Mouse (Mus musculus): ENCODE data around the gene Zfp385b.

Zfp385b gene

DNA sequence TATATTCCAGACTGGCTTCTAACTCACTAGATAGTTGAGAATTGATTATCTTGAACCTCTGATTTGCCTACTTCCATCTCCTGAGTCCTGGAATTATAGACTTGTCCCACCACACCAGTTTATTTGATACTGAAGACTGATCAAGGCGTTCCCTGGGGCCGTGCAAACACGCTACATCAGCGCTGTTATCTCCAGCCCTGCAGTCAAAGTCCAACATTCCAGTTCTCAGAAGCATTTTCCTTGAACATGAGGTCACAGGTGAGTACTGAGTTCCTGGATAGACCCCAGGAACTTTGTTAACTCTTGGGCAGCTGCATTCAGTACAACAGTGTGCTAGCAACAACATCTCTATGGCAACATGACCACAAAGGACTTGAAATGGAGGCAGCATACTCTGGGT, 297.2 kb downstream of the Zfp385b start:
- no peak for DNase-seq (ENCODE audit: low spot score in 2 of 2)

DNA sequence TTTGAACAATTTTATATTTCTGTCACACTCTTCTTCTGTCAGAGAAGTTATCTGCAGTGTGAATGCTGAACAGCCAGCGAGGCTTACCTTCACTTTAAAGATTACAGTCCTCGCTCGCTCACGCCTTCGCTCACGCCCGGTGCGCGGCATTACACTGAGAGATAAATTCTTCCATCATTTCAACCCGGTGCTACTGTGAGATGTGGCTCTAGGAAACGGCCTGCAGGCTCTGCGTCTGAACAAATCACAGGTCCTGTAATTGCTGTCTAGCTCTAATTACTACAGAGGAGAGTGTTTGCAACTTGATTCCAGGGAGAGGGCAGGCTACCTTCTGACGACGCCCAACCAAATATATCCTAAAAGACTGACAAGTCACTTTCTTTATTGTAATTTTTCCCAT, 300.1 kb downstream of the Zfp385b start:
- DNase-seq (ENCODE audit: low spot score in 2 of 2) = no peak

DNA sequence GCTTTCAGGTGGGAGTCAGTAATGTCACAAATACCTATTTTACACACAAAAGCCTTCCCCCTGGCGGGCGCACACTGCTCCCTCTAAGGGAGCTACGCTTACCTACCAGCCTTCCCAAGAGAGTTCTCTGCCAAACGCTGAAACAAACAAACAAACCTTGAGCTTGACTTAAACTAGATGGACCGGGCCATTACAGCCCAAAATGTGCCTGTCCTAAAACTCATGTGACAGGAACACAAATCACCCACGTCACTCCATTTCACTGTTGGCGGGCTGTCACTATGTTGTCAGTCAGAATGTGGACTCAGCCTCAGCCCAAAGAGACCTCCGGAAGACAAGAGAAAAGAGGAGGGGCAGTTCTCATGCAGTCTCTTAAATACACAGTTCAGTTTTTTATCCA, 300.7 kb downstream of the Zfp385b start:
- no peak for DNase-seq (ENCODE audit: low spot score in 2 of 2)

DNA sequence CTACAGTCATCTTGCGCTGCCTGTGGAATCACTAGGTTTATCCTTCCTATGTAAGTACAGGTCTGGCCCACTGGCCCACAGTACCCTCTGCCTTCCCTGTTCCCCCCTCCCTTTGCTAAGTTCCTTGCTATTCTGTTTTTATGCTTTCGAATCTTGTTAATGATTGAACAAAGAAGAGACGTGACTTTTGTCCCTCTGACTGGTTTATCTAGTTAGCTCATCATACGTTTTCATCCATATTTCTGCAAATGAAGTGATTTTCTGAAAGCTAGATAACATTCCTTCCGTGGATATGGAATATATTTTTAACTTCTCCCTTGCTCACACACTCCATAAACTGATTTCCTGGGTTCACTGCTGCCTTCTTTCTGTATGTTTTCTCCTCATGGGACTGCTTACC, 302.8 kb downstream of the Zfp385b start:
- no peak for DNase-seq (ENCODE audit: low spot score in 2 of 2)

DNA sequence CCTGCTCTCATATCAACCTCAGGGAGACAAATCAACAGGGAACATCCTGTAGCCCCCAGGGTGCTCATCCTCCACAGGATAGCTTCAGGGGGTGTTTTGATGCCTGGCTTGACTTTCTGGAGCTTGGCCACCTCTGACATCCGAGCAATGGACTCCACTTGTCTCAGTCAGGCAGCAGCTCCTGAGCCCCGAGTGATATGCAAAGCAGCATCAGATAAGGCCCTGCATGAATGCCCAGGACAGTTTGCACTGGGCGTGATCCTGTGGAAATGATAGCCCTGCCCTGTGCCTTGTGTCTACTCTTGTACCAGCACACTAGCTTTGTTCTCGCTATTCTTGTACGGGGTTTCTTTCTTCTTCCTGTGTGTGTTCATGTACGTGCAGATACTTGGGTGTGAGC, 303.8 kb downstream of the Zfp385b start:
- no peak for DNase-seq (ENCODE audit: low spot score in 2 of 2)

DNA sequence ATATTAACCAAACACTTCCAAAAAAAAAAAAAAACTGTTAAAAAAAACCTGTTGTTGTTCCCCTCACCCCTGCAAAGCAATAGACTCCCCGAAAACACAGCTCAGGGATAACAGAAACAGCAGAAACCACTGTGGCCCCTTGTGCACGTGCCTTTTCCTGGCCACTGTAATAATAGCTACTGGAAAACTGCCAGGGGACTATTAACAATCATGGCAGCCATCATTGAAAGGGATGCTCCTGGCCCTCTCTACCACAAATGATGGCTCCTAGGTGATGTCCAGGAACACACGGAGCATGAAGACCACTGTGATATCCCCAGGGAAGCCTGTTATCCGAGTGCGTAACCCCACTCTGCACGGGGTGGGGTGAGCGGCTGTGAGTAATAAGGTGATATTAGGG, 304.4 kb downstream of the Zfp385b start:
- DNase-seq (ENCODE audit: low spot score in 2 of 2) = no peak

DNA sequence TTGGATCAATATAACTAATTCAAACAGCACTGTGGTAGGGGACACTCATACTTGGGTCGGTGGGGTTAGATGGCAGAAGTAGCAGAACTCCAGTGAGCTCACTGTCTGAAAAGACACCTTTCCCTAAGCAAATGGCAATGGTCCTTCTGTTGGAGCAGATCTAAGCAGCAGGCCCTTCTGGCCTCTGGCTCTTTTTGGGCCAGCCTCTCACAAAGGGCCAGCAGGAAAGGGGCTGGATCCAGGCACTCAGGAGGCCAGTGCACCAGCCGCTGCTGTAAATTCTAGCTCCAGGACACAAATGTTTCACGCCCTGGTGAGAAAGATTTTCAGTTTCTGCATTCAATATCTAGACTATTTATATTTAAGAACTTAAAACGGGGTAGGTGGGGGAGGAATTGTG, 305.0 kb downstream of the Zfp385b start:
- DNase-seq (ENCODE audit: low spot score in 2 of 2) = no peak

DNA sequence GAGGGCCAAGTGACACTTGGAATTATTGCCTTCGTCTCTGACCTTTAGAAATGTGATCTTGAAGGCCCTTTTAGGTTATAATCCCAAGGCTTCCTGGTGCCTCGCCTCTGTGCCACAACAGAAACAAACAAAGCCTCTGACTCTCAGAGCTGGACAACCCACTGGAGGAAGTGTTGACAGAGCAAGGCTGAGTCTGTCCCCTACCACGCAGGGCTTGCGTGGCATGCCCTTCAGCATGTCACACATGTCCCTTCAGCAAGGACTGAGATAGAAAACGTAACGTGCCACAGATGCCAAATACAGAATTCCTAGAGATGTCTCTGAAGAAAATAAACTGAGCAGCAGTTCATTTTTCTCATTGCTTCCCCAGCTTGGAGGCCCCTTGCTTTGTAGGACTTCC, 310.7 kb downstream of the Zfp385b start:
- DNase-seq (ENCODE audit: low spot score in 2 of 2) = no peak

DNA sequence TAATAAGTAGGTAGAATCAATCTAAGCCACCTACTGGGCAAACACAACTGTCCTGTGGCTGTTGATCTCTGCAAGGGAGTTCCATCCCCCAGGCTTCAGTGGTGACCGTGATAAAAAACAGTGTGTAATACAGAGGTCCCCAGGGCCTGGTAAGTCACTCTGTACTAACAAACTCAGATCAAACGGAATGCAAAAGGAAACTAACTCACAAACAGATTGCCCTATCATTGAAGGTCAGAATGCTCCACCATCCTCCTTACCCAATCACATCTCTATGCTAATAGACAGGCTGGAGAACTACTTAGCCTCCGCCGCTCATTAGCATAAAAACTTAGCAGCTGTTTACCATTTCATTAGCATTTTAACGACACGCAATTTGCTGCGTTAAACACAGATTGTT, 313.1 kb downstream of the Zfp385b start:
- DNase-seq (ENCODE audit: low spot score in 2 of 2) = no peak

DNA sequence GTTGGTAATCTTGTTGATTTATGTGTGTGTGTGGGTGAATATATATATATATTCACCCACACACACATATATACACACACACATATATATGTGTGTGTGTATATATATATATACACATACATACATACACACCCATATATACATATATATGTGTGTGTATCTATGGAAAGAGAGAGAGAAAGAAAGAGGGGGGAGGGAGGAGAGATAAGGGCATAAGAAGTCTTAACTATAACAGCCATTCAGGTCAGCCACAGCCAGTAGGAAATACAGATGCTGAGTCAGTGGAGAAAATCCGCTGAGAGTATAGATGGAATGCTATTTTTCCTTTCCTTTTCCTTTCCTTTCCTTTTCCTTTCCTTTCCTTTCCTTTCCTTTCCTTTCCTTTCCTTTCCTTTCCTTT, 313.8 kb downstream of the Zfp385b start:
- no peak for DNase-seq (ENCODE audit: low spot score in 2 of 2)

DNA sequence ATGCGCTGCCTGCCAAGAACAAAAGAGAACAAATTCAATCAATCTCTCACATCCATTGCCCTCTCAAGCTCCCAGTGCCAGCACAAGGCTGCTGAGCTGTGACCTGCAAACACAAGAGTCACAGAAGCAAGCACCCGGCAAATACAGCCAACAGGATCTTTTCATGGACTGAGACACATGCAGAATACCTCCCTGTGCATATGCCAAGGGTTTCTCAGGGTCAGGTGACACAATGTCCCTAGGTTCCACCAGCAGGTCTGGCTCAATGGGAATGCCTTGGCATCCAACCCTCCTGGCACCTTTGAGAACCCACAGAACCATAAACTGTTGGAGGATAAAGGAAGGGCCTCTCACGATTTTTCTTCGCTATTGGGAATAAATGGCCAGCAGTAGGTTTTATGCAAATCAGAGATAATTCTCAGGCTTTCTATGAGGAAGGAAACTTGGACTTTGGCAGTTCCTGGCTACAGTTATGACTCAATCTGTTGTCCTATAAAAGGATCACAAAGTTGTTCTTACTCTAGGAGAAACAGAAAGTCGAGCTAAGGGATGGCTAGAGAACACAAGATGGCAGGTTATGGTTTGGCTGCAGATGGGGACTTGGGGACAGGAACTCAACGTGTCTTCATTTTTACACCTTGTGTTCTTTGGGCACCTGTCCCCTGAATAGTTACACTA, 315.6 kb downstream of the Zfp385b start:
- DNase-seq (ENCODE audit: low spot score in 2 of 2) = no peak

DNA sequence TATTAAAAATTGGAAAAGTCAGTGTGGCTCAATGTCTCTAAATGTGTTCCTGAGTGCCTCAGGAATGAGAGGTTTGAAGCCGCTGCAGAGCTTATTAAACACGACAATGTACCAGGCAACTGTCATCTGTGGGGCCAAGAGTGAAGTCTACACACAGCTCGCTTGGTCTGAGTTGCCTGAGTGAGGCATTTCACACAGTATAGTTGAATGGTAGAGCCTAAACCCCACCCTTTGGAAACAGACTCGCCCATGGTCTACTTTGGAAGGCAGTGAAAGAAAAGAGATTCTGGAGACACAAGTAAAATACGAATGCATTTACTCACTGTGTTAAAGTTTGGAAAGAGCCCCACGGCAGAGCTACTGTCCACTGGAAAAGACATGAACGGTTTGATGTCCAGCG, 316.2 kb downstream of the Zfp385b start:
- DNase-seq (ENCODE audit: low spot score in 2 of 2) = no peak

DNA sequence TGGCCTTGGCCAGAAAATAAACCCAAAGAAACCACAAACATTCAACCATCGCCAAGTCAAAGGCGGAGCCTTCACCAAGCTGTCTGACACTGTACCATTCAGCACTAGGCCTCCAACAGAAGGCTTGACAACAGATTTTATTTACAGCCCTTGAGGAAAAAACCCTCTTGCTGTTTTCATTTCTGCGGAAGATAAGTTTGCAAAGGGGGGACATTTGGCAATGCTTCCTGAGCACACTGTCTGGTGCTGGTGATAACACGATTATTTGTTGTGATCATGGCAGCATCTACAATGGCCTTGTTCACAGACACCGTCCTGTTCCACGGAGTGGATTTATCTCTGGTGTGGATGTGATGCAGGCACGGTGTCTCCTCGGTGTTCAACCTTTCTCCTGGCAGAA, 317.0 kb downstream of the Zfp385b start:
- no peak for DNase-seq (ENCODE audit: low spot score in 2 of 2)

DNA sequence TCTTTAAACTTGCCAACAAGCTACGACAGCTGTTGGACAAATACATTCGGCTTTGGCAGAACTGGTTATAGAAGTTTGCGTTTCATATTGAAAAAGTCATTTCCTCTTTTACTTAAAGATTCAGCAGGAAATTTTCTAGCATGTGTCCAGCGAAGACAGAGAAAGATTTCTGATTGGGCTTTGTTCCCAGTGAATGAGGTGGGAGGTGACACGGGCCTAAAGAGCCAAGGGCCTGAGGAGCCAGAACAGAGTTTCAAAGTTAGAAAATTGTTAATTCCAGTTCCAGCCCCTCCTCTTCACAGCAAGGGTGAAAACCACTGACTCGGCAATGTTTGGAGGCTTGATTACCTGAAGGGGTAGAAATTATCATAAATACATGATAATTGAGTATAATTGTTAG, 319.0 kb downstream of the Zfp385b start:
- DNase-seq (ENCODE audit: low spot score in 2 of 2) = no peak

DNA sequence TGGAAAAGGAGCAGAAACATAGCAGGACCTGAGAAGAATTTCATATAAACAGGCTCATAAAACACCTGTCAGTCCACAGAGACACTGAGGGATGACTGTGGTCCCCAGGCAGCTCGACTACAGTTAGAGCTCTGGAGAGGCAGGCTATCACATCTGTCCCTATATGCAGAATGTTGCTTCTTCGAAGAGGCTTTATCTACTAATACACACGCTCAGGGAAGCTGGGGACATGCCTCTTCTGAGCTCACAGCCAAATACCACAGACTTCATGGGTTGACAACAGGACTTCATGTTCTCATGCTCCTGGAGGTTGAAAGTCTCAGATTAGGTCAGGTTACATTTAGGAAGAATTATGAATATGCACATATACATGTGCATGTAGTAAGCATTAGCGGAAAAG, 321.1 kb downstream of the Zfp385b start:
- DNase-seq (ENCODE audit: low spot score in 2 of 2) = no peak

DNA sequence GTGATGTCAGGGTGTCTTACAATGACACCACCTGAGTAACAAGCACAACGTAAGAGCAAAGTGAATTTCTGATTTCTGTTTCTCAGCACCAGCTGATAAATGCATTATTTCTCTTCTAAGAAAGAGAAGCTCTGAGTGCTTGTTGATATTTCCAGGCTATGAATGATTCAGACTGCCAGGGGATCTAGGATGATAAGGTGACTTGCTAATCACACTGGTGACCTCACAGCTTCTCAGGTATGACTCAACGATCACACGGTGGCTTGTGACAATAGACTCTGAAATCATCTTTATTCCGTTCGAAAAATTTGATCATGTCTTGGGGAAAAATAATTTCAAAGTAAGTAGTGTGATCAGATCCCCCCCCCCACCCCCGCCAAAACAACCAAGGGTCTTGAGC, 321.5 kb downstream of the Zfp385b start:
- DNase-seq (ENCODE audit: low spot score in 2 of 2) = no peak

DNA sequence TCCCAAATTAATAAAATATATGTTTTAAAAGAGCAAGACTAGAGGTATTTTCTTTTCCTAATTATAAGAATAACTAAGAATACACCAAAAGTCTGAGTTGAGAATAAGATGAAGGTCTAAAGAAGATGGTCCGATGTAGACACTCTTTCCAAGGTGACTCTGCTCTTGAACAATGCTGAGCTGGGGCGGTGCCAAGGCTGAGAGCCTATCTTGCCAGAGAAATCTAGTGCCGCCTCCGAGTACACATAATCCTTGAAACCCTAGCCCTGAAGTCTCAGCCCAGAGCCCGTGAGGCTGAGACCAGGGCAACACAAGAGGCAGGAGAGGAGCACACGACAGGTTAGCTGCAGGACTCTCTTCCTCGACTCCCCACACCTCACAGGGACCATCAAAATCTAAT, 323.4 kb downstream of the Zfp385b start:
- no peak for DNase-seq (ENCODE audit: low spot score in 2 of 2)

DNA sequence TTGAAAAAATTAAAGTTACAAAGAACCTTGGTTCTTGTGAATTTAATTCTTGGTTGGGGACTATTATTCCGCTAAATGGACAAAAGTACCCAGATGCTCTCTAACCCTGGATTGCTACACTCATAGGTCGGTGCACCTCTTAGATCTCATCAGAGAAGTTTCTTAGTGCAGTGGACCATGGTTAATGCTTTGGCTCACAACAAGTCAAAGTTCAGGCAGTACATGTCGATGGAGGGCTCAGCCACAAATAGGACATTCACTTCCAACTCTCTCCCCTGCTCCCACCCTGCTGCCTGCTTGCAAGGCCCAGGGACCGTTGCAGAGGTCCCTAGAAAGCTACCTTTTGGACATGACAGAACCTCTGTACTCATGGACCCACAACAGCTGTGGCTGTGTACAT, 324.1 kb downstream of the Zfp385b start:
- no peak for DNase-seq (ENCODE audit: low spot score in 2 of 2)

DNA sequence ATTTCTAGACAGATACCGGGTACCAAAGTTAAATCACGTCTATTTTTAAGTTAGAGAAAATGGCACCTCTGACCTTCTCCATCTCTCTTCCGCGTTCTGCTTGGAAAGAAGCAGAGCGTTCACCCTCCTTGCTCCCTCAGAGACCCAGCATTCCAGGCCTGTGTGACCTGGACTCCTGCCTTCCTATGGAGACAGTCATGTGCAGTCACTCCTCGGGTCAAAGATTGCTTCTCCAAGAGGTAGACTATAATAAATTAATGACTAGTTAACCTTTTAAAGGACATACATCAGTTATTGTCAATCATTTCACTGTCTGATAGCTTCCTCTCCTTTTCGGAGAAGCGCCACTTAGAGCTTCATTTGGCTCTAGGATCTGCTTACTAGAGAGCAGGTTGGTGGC, 325.7 kb downstream of the Zfp385b start:
- no peak for DNase-seq (ENCODE audit: low spot score in 2 of 2)

DNA sequence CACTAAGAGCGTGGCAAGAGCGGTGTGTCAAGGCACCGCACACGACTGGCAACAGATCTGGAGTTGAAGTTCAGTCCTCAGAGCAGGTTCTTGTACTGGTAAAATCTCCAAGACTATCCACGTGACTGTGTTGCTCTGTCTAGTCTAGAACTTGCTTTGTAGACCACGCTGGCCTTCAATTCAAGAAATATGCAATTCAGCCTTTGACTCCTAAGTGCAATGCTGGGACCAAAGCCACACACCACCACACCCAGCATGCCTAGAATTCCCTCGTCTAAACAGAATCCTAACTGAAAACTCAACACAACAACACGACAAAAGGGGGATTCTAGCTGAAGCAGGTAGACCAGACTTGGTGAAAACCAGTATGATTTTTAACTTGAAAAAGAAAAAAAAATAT, 332.3 kb downstream of the Zfp385b start:
- DNase-seq (ENCODE audit: low spot score in 2 of 2) = no peak

DNA sequence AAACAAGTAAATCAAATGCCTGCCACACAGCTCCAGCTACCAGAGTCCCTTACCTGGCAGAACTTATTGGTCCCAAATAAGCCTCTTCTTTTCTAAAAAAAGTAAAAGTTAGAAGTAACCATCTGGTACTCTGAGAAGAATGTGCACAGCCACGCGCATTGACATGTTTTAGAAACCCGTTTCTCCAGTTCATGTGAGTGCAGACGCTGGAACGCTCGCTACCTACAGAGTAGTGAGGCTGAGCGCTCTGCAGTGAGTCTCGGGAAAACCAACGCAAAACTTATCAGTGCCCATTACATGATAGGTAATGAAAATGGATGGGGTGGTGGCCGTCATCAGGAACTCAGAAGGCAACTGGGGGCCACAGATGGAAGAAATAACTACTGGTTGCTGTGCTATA, 338.2 kb downstream of the Zfp385b start:
- no peak for DNase-seq (ENCODE audit: low spot score in 2 of 2)

DNA sequence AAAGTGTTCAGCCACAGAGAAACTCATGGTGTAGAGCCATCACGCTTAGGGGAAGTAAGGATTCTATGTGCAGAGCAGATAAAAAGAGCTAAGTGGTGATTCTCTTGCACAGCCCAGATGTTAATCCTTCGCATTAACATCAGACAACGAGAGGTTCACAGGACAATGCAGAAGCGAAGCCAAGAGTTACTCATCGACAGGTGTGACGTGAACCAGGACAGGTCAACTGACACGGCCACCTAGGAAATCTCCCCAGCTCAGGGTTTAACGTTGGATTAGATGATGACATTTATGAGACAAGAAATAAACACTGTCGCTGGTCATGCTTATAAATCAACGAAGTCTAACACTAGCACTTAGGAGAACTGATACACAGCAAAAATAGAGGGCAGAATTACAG, 341.9 kb downstream of the Zfp385b start:
- no peak for DNase-seq (ENCODE audit: low spot score in 2 of 2)

DNA sequence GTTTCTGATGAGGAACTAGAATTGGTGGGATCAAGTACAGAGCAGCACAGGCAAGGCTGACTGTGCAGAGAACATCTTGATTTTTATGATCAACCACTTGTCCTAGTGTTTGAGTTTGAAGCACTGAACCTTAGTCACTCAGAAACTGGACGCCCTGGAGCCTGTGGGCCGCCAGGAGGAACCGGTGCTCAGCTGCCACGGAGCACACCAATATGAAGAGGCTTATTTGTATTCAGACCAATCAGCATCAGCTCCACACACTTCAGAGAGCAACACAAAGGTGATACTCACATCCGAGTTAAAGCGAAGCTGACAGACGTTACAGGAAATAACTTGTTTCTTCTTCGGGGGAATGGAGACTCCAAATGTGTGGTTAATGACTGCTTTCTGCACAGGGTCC, 343.0 kb downstream of the Zfp385b start:
- DNase-seq (ENCODE audit: low spot score in 2 of 2) = no peak

DNA sequence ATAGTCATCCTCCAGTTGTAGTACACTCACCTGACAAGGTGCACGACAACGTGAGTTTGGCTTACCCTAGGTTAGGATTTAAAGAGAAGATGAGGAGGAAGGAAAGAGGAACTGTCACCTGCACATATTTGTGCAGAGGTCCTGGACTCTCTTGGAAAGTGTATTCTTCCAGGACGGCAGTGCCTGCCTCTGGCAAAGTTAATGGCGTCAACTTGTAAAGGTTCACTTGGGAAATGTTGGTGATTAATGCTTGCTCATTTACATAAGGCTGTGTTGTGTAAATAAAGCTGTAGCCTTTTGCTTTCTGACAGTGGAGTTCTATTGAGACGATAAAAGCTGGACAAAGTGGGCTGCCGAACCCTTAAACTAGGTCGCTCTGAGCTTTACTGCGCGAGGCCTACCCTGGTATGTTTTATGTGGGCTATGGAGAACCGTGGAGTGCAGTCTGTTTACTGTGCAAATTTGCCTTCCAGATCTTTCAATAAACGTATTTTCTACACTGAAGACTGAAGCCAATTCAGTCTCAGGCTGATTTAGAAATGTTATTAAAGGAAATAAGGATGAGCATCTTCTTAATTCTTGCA, 347.1 kb downstream of the Zfp385b start:
- DNase-seq (ENCODE audit: low spot score in 2 of 2) = no peak

All from spleen, postnatal 36 days (tissue).